Mouse (Mus musculus) stomach, postnatal 0 days (tissue): ENCODE measurements around the gene Tgds.

Source experiments
- CTCF ChIP-seq: IDR thresholded peaks from 2 replicates; pipeline ENCODE4 v1.5.1; 2016; ENCODE audit warnings: antibody characterized with exemption, low read depth, mild to moderate bottlenecking, moderate library complexity
- EP300 ChIP-seq: optimal IDR thresholded peaks from 2 replicates; pipeline ENCODE3; 2016; ENCODE audit warnings: antibody characterized with exemption

- no peak for TF ChIP-seq CTCF
- TF ChIP-seq EP300: no peak
These were observed 43.9 kb downstream of the Tgds start for GRCm38 (mm10) chr14:118088437-118089207.
